Mouse (Mus musculus) neural tube, embryonic 13.5 days (tissue): ENCODE data around the gene Rnf11. TPM values are rescaled to one million over a fixed set of nuclear protein-coding genes. Genes with fewer than 3 reads are reported as not detected.
"Not testable (repeated sequence)": the region's sequence is repeated elsewhere in the genome, so short reads cannot be mapped to it uniquely, and the experiment has no call there.

Experiments
- ATAC-seq: fragments of 200-750 bp; cut with Nextera tagmentation; 2 replicates; pipeline ENCODE4 v1.8.0; 2017; ENCODE audit warnings: low read depth, mild to moderate bottlenecking, moderate TSS enrichment, moderate library complexity
- H3K27ac ChIP-seq: fragments of 300-500 bp; sonication (generic); replicated peaks from 2 replicates; pipeline ENCODE4 v1.5.1; 2015; ENCODE audit warnings: moderate library complexity, mild to moderate bottlenecking, inconsistent platforms
- H3K27me3 ChIP-seq: fragments of 300-500 bp; sonication (generic); 2 replicates; pipeline ENCODE4 v1.6.1; 2015; ENCODE audit warnings: mild to moderate bottlenecking, inconsistent platforms
- H3K36me3 ChIP-seq: fragments of 300-500 bp; sonication (generic); 2 replicates; pipeline ENCODE4 v1.6.1; 2015; ENCODE audit warnings: mild to moderate bottlenecking, inconsistent platforms
- H3K4me1 ChIP-seq: fragments of 300-500 bp; sonication (generic); replicated peaks from 2 replicates; pipeline ENCODE4 v1.6.1; 2015; ENCODE audit warnings: inconsistent platforms
- H3K4me2 ChIP-seq: fragments of 300-500 bp; sonication (generic); 2 replicates; pipeline ENCODE4 v1.6.1; 2015; ENCODE audit warnings: inconsistent platforms, mild to moderate bottlenecking, moderate library complexity
- H3K4me3 ChIP-seq: fragments of 300-500 bp; sonication (generic); 2 replicates; pipeline ENCODE4 v1.5.1; 2015; ENCODE audit warnings: mild to moderate bottlenecking, inconsistent platforms
- H3K9ac ChIP-seq: fragments of 300-500 bp; sonication (generic); 2 replicates; pipeline ENCODE4 v1.6.1; 2015; ENCODE audit warnings: moderate library complexity, mild to moderate bottlenecking, inconsistent platforms
- H3K9me3 ChIP-seq: fragments of 300-500 bp; sonication (generic); 2 replicates; pipeline ENCODE4 v1.6.1; 2016; ENCODE audit warnings: inconsistent platforms
- WGBS: fragments of 180-500 bp; shearing (Covaris S2); methylation state at CpG from one replicate; pipeline ENCODE4 v1.1.7; 2015; 5-methylcytosine and 5-hydroxymethylcytosine counted together
- polyA plus RNA-seq: library from polyadenylated mRNA; unstranded; fragments of >200 nt; fragmentation: Nextera tagmentation; extraction: Ambion mirVana; gene quantifications from 2 replicates; pipeline ENCODE4 v1.2.1, GENCODE M21; 2015

Gene Rnf11
- polyA plus RNA-seq, 1 experiment from 2014 or later, result 66.7 TPM

GRCm38 (mm10) chr4:109406486-109407175, 77.9 kb downstream of the Rnf11 start, which contains the start of gene Ttc39a:
Ttc39a (plus strand) TSS chr4:109406623.
- 1% methylated on average over 51 of the region's 56 CpGs for WGBS
- peak; percentile 45 for ATAC-seq
- H3K4me1 ChIP-seq, result peaks cover 15% of the 10 kb centered on the region
- H3K9me3 ChIP-seq, result no peaks in the 10 kb centered on the region
- H3K36me3 ChIP-seq, result no peaks in the 10 kb centered on the region
- H3K27ac ChIP-seq, result peak within 1 kb of the TSS; percentile 46; the same call in 1 of the 2 replicates
- H3K4me2 ChIP-seq, result peak within 1 kb of the TSS; percentile 75
- H3K9ac ChIP-seq, result peak within 1 kb of the TSS; percentile 78
- peaks cover 7% of the 10 kb centered on the region for H3K27me3 ChIP-seq
- peak within 1 kb of the TSS; percentile 51 for H3K4me3 ChIP-seq

GRCm38 (mm10) chr4:109406054-109406485, 78.5 kb downstream of the Rnf11 start:
- H3K27ac ChIP-seq, result peak overlapping the region; percentile 46; the same call in 1 of the 2 replicates
- WGBS, result 2% methylated on average over 3 of the region's 3 CpGs
- no peak overlapping the region for H3K9ac ChIP-seq

GRCm38 (mm10) chr4:109405415-109405814, 79.1 kb downstream of the Rnf11 start:
- 44% methylated on average over 8 of the region's 8 CpGs for WGBS
- H3K9me3 ChIP-seq, result no peaks in the 10 kb centered on the region
- no peaks in the 10 kb centered on the region for H3K36me3 ChIP-seq
- no peak overlapping the region for H3K4me3 ChIP-seq
- no peak overlapping the region for H3K9ac ChIP-seq
- no peak for ATAC-seq
- peak overlapping the region; percentile 75; the same call in 1 of the 2 replicates for H3K4me2 ChIP-seq
- peaks cover 7% of the 10 kb centered on the region for H3K27me3 ChIP-seq
- H3K27ac ChIP-seq, result peak overlapping the region; percentile 46; the same call in 1 of the 2 replicates
- H3K4me1 ChIP-seq, result peaks cover 15% of the 10 kb centered on the region

More at GRCm38 (mm10) chr4:109406054-109406485, 78.5 kb downstream of the Rnf11 start:
- no peaks in the 10 kb centered on the region for H3K36me3 ChIP-seq
- peak; percentile 44 for ATAC-seq
- H3K4me3 ChIP-seq, result peak overlapping the region; percentile 51
- peaks cover 15% of the 10 kb centered on the region for H3K4me1 ChIP-seq
- H3K27me3 ChIP-seq, result peaks cover 7% of the 10 kb centered on the region
- H3K4me2 ChIP-seq, result peak overlapping the region; percentile 75
- H3K9me3 ChIP-seq, result no peaks in the 10 kb centered on the region

GRCm38 (mm10) chr4:109404908-109405307, 79.6 kb downstream of the Rnf11 start:
- H3K4me1 ChIP-seq, result peaks cover 15% of the 10 kb centered on the region
- H3K27me3 ChIP-seq, H3K4me2 ChIP-seq, ATAC-seq, H3K9me3 ChIP-seq, H3K9ac ChIP-seq, H3K4me3 ChIP-seq, H3K27ac ChIP-seq, H3K36me3 ChIP-seq: not testable (repeated sequence)
- 95% methylated on average over 3 of the region's 3 CpGs for WGBS

- 78% methylated on average over 5 of the region's 5 CpGs for WGBS
- Histone ChIP-seq H3K4me2 (no peak overlapping the region), H3K9me3 (no peaks in the 10 kb centered on the region), H3K27ac (no peak overlapping the region), H3K9ac (no peak overlapping the region), H3K4me1 (peaks cover 10% of the 10 kb centered on the region), H3K4me3 (no peak overlapping the region), H3K27me3 (no peaks in the 10 kb centered on the region; the same call in 1 of the 2 replicates), H3K36me3 (no peaks in the 10 kb centered on the region)
- no peak for ATAC-seq
Measured at GRCm38 (mm10) chr4:109401176-109401689, 83.3 kb downstream of the Rnf11 start.

Other genes with a start within 250 kb of the Rnf11 start
- 74.4 and 76.8 TPM in 2 replicates for gene Eps15, start 204.5 kb downstream of the Rnf11 start, polyA plus RNA-seq
- gene Ttc39a, start 78.1 kb downstream of the Rnf11 start, polyA plus RNA-seq, result 0.74 and 1.4 TPM in 2 replicates
- gene 4930522H14Rik, start 46.6 kb upstream of the Rnf11 start, polyA plus RNA-seq, result not detected in 2 replicates
- 2.6 and 2.9 TPM in 2 replicates for gene Cdkn2c, start 182.5 kb upstream of the Rnf11 start, polyA plus RNA-seq
- gene Faf1, start 191.9 kb upstream of the Rnf11 start, polyA plus RNA-seq, result 33.6 and 35.3 TPM in 2 replicates